25 mouse cellular contexts compared by ENCODE assay signal in the genomic region with DNA sequence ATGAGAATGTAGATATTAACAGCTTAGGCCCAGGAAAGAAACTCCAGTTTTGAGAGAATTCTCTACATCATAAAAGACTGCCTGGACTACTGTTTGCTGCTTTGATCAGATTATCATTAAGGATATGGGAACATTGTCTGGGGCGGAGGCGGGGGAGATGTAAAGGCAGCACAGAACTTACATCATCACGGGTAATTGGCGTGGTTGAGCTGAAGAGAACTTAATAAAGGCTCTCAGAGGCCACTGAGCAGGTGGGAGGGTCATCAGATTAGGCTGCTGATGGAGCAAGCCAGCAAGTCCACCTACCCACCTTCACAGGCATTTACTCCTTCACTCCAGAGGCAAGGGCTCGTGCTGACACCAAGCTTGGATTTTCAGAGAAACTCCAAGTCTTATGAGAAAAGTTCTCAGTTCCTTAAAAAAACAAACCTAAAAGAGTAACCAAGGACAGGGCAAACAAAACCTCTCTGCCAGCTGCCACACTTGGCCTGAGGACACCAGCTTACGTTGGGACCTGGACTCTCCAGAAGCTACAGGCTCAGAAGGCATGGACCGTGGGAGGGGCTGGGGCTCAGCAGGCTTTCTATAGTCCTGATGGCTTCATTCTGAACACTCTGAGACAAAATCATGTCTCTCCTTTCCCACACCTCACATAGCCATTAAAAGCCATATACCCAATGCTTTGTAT. TPM values are rescaled to one million over a fixed set of nuclear protein-coding genes. Genes with fewer than 3 reads are reported as not detected.
DNase-seq lines count a peak whose midpoint lies in the region; ATAC-seq and TF ChIP-seq lines count a peak whose summit lies in the region.
"Had no signal": no experiment of that assay in that cellular context is flagged by ENCODE, and none has a peak within 500 bp of the region (broad histone marks: within the 10 kb centered on the region; RNA-seq: fewer than 3 reads in every experiment).

No protein-coding gene starts in this region.

- no peak overlapping the region for H3K4me3 ChIP-seq in hindbrain, postnatal 0 days (ENCODE audit: low read length)
- H3K4me3 ChIP-seq in hindbrain, embryonic 12.5 days: no peak overlapping the region
- no peak overlapping the region for H3K4me3 ChIP-seq in neural tube, embryonic 15.5 days (replicated peaks)
- H3K4me3 ChIP-seq in stomach, postnatal 0 days (ENCODE audit: low read depth, low read length): no peak overlapping the region
- H3K4me3 ChIP-seq: embryonic facial prominence, embryonic 10.5 days; embryonic facial prominence, embryonic 15.5 days; hindbrain, embryonic 13.5 days; layer of hippocampus, adult 2 months had no signal

- no peak for ATAC-seq in CD4-positive, CD25-positive, alpha-beta regulatory T cell, adult 4 months
- no peak for ATAC-seq in hindbrain, postnatal 0 days
- no peak for ATAC-seq in hindbrain, embryonic 12.5 days (ENCODE audit: low FRiP score)
- ATAC-seq in neural tube, embryonic 15.5 days (ENCODE audit: low FRiP score): no peak
- ATAC-seq in stomach, postnatal 0 days (ENCODE audit: low FRiP score, low TSS enrichment): no peak

- DNase-seq in CD4-positive, CD25-positive, alpha-beta regulatory T cell, adult 2 months (ENCODE audit: low read depth, low spot score): peak; percentile 24
- no peak for DNase-seq in hindbrain, postnatal 0 days (ENCODE audit: low spot score)
- DNase-seq in neural tube, embryonic 10.5 days (ENCODE audit: extremely low spot score, low spot score): no peak
- DNase-seq in stomach, postnatal 0 days (ENCODE audit: low spot score): no peak
- no peak for DNase-seq in left cerebral cortex, adult 18-20 months (ENCODE audit: low spot score in 2 of 2)
- DNase-seq: adrenal gland, postnatal 36 days; cerebellum, adult 8-10 months; cerebellum, postnatal 25 days; gastrocnemius, postnatal 36 days; heart, adult 18-20 months; heart, postnatal 36 days; left cerebral cortex, postnatal 4 days; lung, embryonic 14.5 days; lung, postnatal 14 days; midbrain, embryonic 14.5 days; thymus, postnatal 14 days had no signal

- no peaks in the 10 kb centered on the region for H3K36me3 ChIP-seq in hindbrain, postnatal 0 days (ENCODE audit: insufficient read depth, low read length)
- H3K36me3 ChIP-seq in hindbrain, embryonic 12.5 days: no peaks in the 10 kb centered on the region
- H3K36me3 ChIP-seq in neural tube, embryonic 15.5 days: no peaks in the 10 kb centered on the region
- no peaks in the 10 kb centered on the region for H3K36me3 ChIP-seq in stomach, postnatal 0 days (ENCODE audit: control insufficient read depth, insufficient read depth, low read length)
- H3K36me3 ChIP-seq: hindbrain, embryonic 13.5 days had no signal

- H3K9ac ChIP-seq in hindbrain, postnatal 0 days (replicated peaks; ENCODE audit: low read length): no peak overlapping the region
- no peak overlapping the region for H3K9ac ChIP-seq in hindbrain, embryonic 12.5 days
- H3K9ac ChIP-seq in neural tube, embryonic 15.5 days (replicated peaks): no peak overlapping the region
- 0 out of 2 replicates have a peak overlapping the region, but pooled peaks have one; percentile 27 for H3K9ac ChIP-seq in stomach, postnatal 0 days (ENCODE audit: low read length)
- H3K9ac ChIP-seq: embryonic facial prominence, embryonic 15.5 days; hindbrain, embryonic 13.5 days; liver, embryonic 14.5 days; lung, embryonic 14.5 days had no signal

- TF ChIP-seq CTCF in hindbrain, postnatal 0 days (IDR thresholded peaks at IDR 0.05; ENCODE audit: low read depth): no peak
- no peak for TF ChIP-seq CTCF in stomach, postnatal 0 days (IDR thresholded peaks at IDR 0.05; ENCODE audit: low read depth)

- 0 out of 2 replicates have a peak overlapping the region, but pooled peaks have one; percentile 10 for H3K4me2 ChIP-seq in hindbrain, postnatal 0 days (ENCODE audit: low read depth, low read length)
- no peak overlapping the region for H3K4me2 ChIP-seq in hindbrain, embryonic 12.5 days (replicated peaks)
- no peak overlapping the region for H3K4me2 ChIP-seq in neural tube, embryonic 15.5 days
- no peak overlapping the region for H3K4me2 ChIP-seq in stomach, postnatal 0 days (replicated peaks; ENCODE audit: low read depth)
- H3K4me2 ChIP-seq: embryonic facial prominence, embryonic 15.5 days; heart, embryonic 11.5 days; hindbrain, embryonic 13.5 days; lung, embryonic 14.5 days had no signal

- H3K27me3 ChIP-seq in hindbrain, postnatal 0 days (ENCODE audit: insufficient read depth, low read length): no peaks in the 10 kb centered on the region
- no peaks in the 10 kb centered on the region for H3K27me3 ChIP-seq in hindbrain, embryonic 12.5 days
- no peaks in the 10 kb centered on the region for H3K27me3 ChIP-seq in neural tube, embryonic 15.5 days (replicated peaks)
- no peaks in the 10 kb centered on the region for H3K27me3 ChIP-seq in stomach, postnatal 0 days (ENCODE audit: control insufficient read depth, insufficient read depth, low read length)
- H3K27me3 ChIP-seq: embryonic facial prominence, embryonic 15.5 days; hindbrain, embryonic 13.5 days had no signal

- 58% methylated on average over 7 of the region's 7 CpGs for WGBS in hindbrain, postnatal 0 days
- 67% methylated on average over 7 of the region's 7 CpGs for WGBS in hindbrain, embryonic 12.5 days
- WGBS in neural tube, embryonic 15.5 days: 62% methylated on average over 7 of the region's 7 CpGs
- 53% methylated on average over 7 of the region's 7 CpGs for WGBS in stomach, postnatal 0 days

- H3K27ac ChIP-seq in hindbrain, postnatal 0 days: no peak overlapping the region
- no peak overlapping the region for H3K27ac ChIP-seq in hindbrain, embryonic 12.5 days
- H3K27ac ChIP-seq in neural tube, embryonic 15.5 days (replicated peaks): 0 out of 2 replicates have a peak overlapping the region, but pooled peaks have one; percentile 20
- no peak overlapping the region; the same call in 1 of the 2 replicates for H3K27ac ChIP-seq in stomach, postnatal 0 days (replicated peaks)
- H3K27ac ChIP-seq: embryonic facial prominence, embryonic 10.5 days; embryonic facial prominence, embryonic 15.5 days; hindbrain, embryonic 13.5 days; layer of hippocampus, adult 2 months; liver, embryonic 14.5 days had no signal

- no peak for TF ChIP-seq EP300 in stomach, postnatal 0 days (optimal IDR thresholded peaks at IDR 0.05)

- H3K9me3 ChIP-seq in hindbrain, postnatal 0 days (ENCODE audit: low read length): no peaks in the 10 kb centered on the region
- no peaks in the 10 kb centered on the region for H3K9me3 ChIP-seq in hindbrain, embryonic 12.5 days (replicated peaks)
- H3K9me3 ChIP-seq in neural tube, embryonic 15.5 days (replicated peaks): no peaks in the 10 kb centered on the region
- H3K9me3 ChIP-seq in stomach, postnatal 0 days (ENCODE audit: control insufficient read depth, low read length): no peaks in the 10 kb centered on the region
- H3K9me3 ChIP-seq: embryonic facial prominence, embryonic 10.5 days; embryonic facial prominence, embryonic 15.5 days; hindbrain, embryonic 13.5 days had no signal

- no peaks in the 10 kb centered on the region for H3K4me1 ChIP-seq in hindbrain, postnatal 0 days (ENCODE audit: insufficient read depth, low read length)
- peaks cover 34% of the 10 kb centered on the region for H3K4me1 ChIP-seq in hindbrain, embryonic 12.5 days
- peaks cover 38% of the 10 kb centered on the region for H3K4me1 ChIP-seq in neural tube, embryonic 15.5 days
- peaks cover 7% of the 10 kb centered on the region for H3K4me1 ChIP-seq in stomach, postnatal 0 days (replicated peaks; ENCODE audit: control insufficient read depth, insufficient read depth)

RNA-seq across cellular contexts. Expression of gene Lrig1, which starts 33.4 kb away (rescaled TPM):
- 10 to 100 TPM; 30.8 to 38.6 TPM for polyA plus RNA-seq in CD4-positive, CD25-positive, alpha-beta regulatory T cell, adult 4 months (2017; shearing (Covaris generic))
- 131 and 146 TPM in 2 replicates for total RNA-seq in hindbrain, postnatal 0 days (2014; rRNA removed)
- 23.0 and 27.8 TPM in 2 replicates for polyA plus RNA-seq in hindbrain, postnatal 0 days (2015; fragmentation: Nextera tagmentation; extraction: Ambion mirVana)
- polyA plus RNA-seq in hindbrain, embryonic 12.5 days (2016; fragmentation: Nextera tagmentation; extraction: Ambion mirVana): 23.9 and 24.3 TPM in 2 replicates
- polyA plus RNA-seq in neural tube, embryonic 15.5 days (2015; fragmentation: Nextera tagmentation; extraction: Ambion mirVana): 14.5 and 15.0 TPM in 2 replicates
- polyA plus RNA-seq in stomach, postnatal 0 days (2015; fragmentation: Nextera tagmentation; extraction: Ambion mirVana): 15.2 and 19.6 TPM in 2 replicates
- 10 to 100 TPM; 22.6 to 31.6 TPM for total RNA-seq in left cerebral cortex, adult 18-20 months (2021)
